Mouse (Mus musculus) neural tube, embryonic 12.5 days (tissue): ENCODE measurements at regions not wholly inside any gene's neighbourhood (a gene's known extent, or its start where the extent isn't known, plus 50 kb on each side); places are given as distances from the start of the nearest gene placed in this dataset.
A peak's percentile ranks its signal among the peaks of the same experiment; 100 is the strongest.
"Not testable (repeated sequence)": the region's sequence is repeated elsewhere in the genome, so short reads cannot be mapped to it uniquely, and the experiment has no call there.

Experiments
- ATAC-seq: fragments of 200-750 bp; cut with Nextera tagmentation; 2 replicates; pipeline ENCODE4 v1.8.0; 2017; ENCODE audit warnings: low read depth, mild to moderate bottlenecking, moderate TSS enrichment, moderate library complexity; ENCODE audit not compliant: low FRiP score
- H3K27ac ChIP-seq: fragments of 300-500 bp; sonication (generic); 2 replicates; pipeline ENCODE4 v1.5.1; 2016
- H3K27me3 ChIP-seq: fragments of 300-500 bp; sonication (generic); replicated peaks from 2 replicates; pipeline ENCODE4 v1.6.1; 2016; ENCODE audit warnings: mild to moderate bottlenecking
- H3K36me3 ChIP-seq: fragments of 300-500 bp; sonication (generic); 2 replicates; pipeline ENCODE4 v1.6.1; 2016; ENCODE audit warnings: mild to moderate bottlenecking
- H3K4me1 ChIP-seq: fragments of 300-500 bp; sonication (generic); 2 replicates; pipeline ENCODE4 v1.6.1; 2016
- H3K4me2 ChIP-seq: fragments of 300-500 bp; sonication (generic); replicated peaks from 2 replicates; pipeline ENCODE4 v1.6.1; 2016; ENCODE audit warnings: mild to moderate bottlenecking
- H3K4me3 ChIP-seq: fragments of 300-500 bp; sonication (generic); 2 replicates; pipeline ENCODE4 v1.5.1; 2016
- H3K9ac ChIP-seq: fragments of 300-500 bp; sonication (generic); 2 replicates; pipeline ENCODE4 v1.6.1; 2016; ENCODE audit warnings: mild to moderate bottlenecking
- H3K9me3 ChIP-seq: fragments of 300-500 bp; sonication (generic); 2 replicates; pipeline ENCODE4 v1.6.1; 2016; ENCODE audit warnings: mild to moderate bottlenecking
- WGBS: fragments of 180-500 bp; shearing (Covaris S2); methylation state at CpG from one replicate; pipeline ENCODE4 v1.1.7; 2016; 5-methylcytosine and 5-hydroxymethylcytosine counted together

DNA sequence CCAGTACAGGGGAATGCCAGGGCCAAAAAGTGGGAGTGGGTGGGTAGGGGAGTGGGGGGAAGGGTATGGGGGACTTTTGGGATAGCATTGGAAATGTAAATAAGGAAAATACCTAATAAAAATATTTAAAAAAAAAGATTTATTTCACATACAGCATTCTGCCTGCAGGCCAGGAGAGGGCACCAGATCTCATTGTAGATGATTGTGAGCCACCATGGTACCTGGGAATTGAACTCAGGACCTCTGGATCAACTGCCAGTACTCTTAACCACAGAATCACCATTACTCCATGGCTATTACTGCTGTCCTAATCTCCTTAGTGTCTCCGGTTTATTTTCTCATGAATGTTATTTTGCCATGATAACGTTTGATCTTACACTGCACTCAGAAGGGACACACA lies 132.1 kb upstream of the Gdi2 start:
- H3K4me2 ChIP-seq, H3K36me3 ChIP-seq, H3K9me3 ChIP-seq, H3K4me1 ChIP-seq, H3K9ac ChIP-seq, H3K4me3 ChIP-seq, ATAC-seq, H3K27me3 ChIP-seq, H3K27ac ChIP-seq: not testable (repeated sequence)
- 82% methylated on average over 2 of the region's 2 CpGs for WGBS

DNA sequence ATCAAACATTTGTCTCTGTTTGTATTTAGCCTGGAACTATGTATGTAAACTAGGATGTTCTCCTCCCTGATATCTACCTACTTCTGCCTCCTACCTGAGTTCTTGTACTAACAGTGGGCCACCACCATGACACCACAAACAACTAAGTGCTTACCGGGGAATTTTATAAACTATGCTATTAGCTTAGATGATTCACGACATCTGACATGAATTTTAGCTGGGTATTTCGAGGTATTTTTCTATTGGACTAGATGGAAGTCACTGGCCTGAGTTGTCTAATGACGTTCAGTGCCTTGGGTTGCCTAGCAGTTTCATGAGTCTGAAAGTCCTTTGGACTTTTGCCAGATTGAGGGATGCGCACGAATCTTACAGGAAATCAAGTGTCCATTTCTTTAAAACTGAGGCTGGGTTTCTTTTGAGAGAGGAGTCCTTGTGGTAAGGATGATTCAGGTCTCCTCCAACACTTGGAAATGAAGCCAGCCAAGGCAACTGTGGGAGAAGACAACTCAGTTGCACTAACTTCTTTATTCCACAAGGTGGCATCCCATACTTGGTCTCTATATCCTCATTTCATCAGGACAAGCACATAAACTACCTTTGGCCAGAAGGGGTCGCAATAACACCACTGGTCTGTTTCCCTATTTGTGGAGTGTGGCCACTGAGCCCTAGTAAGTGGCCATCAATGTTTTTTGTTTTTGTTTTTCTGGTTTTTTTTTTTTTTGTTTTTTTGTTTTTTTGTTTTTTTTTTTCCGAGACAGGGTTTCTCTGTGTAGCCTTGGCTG lies 131.4 kb upstream of the Gdi2 start:
- not testable (repeated sequence) for ATAC-seq, H3K9ac ChIP-seq, H3K4me1 ChIP-seq, H3K4me3 ChIP-seq, H3K36me3 ChIP-seq, H3K4me2 ChIP-seq, H3K27ac ChIP-seq, H3K27me3 ChIP-seq, H3K9me3 ChIP-seq
- WGBS, result 39% methylated on average over 8 of the region's 8 CpGs

DNA sequence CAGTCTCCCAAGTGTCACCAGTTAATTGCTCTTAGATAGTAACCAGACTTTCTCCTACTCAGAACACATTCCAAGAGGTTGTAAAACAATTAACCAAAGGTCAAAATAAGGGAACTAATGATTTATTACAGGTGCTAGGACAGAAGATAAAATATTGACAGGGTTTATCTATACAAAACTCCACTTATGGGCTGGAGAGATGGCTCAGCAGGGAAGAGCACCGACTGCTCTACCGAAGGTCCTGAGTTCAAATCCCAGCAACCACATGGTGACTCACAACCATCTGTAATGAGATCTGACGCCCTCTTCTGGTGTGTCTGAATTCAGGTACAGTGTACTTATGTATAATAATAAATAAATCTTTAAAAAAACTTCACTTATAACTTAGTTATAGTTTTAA lies 127.6 kb upstream of the Gdi2 start:
- WGBS, result 67% methylated on average over 3 of the region's 3 CpGs
- ATAC-seq, result not testable (repeated sequence)

DNA sequence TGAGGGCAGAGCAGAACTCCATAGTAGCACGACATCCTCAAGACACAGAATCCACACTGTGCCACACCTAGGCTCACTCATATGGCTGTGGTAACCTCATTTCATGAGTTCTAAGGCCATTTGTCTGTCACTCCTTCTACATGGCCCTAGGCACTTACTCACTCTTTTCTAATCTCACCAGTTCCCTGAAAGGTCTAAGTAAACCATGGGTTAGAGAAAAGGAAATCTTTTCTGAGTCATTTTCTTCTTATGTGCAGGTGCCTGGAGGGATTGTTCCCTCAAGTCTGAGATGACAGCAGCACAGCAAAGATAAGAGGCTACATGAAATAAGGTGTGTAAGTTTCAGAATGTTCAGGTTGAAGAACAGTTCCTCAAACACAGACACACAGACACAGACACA lies 120.8 kb upstream of the Gdi2 start:
- WGBS, result 61% methylated on average over 1 of the region's 1 CpGs
- ATAC-seq, result no peak

More for the DNA sequence above, 127.6 kb upstream of the Gdi2 start:
- not testable (repeated sequence) for H3K27me3 ChIP-seq, H3K4me1 ChIP-seq, H3K4me3 ChIP-seq, H3K4me2 ChIP-seq, H3K36me3 ChIP-seq, H3K27ac ChIP-seq, H3K9me3 ChIP-seq, H3K9ac ChIP-seq

DNA sequence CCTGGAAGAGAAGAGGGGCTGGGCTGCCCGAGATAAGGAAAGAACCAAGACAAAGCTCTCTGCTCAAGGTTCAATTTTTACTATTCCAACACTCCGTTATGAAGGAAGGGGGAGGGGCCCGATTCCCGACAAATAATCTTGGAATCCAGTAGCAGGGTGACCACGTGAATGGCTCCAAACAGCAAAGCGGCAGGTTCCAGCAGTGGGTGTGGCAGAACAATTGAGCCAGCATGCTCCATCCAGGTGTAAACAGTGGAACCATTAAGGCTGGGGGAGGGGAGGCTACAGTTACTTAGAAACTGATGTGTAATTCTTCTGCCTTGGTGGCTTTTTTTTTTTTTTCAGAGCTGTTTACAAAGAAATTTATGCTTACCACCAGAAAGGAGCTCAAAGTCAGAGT lies 82.5 kb upstream of the Gdi2 start:
- not testable (repeated sequence) for H3K4me2 ChIP-seq, H3K4me1 ChIP-seq

More for the DNA sequence above, 120.8 kb upstream of the Gdi2 start:
- Histone ChIP-seq H3K36me3 (no peaks in the 10 kb centered on the region), H3K4me2 (no peak overlapping the region), H3K4me3 (no peak overlapping the region), H3K4me1 (no peaks in the 10 kb centered on the region), H3K27ac (no peak overlapping the region), H3K9ac (no peak overlapping the region), H3K27me3 (no peaks in the 10 kb centered on the region), H3K9me3 (peaks cover 25% of the 10 kb centered on the region)

DNA sequence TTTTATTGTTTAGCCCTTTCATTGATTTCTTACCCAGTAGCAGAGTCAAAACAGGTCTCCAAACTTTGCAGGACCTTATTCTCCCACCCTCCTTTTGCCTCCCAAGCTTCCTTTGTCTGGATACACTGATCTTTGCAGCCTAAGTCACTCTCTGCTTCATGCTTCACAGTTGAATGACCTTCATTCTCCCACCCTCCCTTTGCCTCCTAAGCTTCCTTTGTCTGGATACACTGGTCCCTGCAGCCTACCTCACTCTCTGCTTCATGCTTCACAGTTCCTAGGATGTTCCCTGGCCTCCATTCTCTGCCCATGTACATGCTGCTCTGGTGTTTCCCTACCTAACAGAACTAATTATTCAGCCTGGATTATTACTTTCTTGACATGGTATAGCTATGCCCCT lies 61.0 kb upstream of the Gdi2 start:
- H3K4me1 ChIP-seq, result no peaks in the 10 kb centered on the region; the same call in 1 of the 2 replicates
- no peaks in the 10 kb centered on the region for H3K36me3 ChIP-seq
- no peak overlapping the region for H3K9ac ChIP-seq
- no peaks in the 10 kb centered on the region for H3K9me3 ChIP-seq
- no peak overlapping the region for H3K27ac ChIP-seq
- ATAC-seq, result no peak
- no peak overlapping the region for H3K4me2 ChIP-seq
- H3K4me3 ChIP-seq, result no peak overlapping the region
- H3K27me3 ChIP-seq, result no peaks in the 10 kb centered on the region

More for the DNA sequence above, 82.5 kb upstream of the Gdi2 start:
- H3K27me3 ChIP-seq, H3K9ac ChIP-seq, ATAC-seq, H3K27ac ChIP-seq, H3K36me3 ChIP-seq, H3K4me3 ChIP-seq, H3K9me3 ChIP-seq: not testable (repeated sequence)
- 86% methylated on average over 6 of the region's 6 CpGs for WGBS

- ATAC-seq, result peak; percentile 98
- H3K4me2 ChIP-seq, result peak overlapping the region; percentile 92
Measured at GRCm38 (mm10) chr13:3477997-3478728, 59.7 kb upstream of the Gdi2 start.

More at GRCm38 (mm10) chr13:3477997-3478728, 59.7 kb upstream of the Gdi2 start:
- Histone ChIP-seq H3K9ac (peak overlapping the region; percentile 66), H3K36me3 (no peaks in the 10 kb centered on the region), H3K27me3 (no peaks in the 10 kb centered on the region), H3K9me3 (no peaks in the 10 kb centered on the region), H3K27ac (no peak overlapping the region), H3K4me1 (no peaks in the 10 kb centered on the region; the same call in 1 of the 2 replicates), H3K4me3 (peak overlapping the region; percentile 61)
- WGBS, result 2% methylated on average over 44 of the region's 45 CpGs
